Mouse (Mus musculus) limb, embryonic 14.5 days (tissue): ENCODE results near the gene Mcts1. TPM values are rescaled to one million over a fixed set of nuclear protein-coding genes. Genes with fewer than 3 reads are reported as not detected.

Experiments used
- ATAC-seq: fragments of 200-750 bp; cut with Nextera tagmentation; 2 replicates; pipeline ENCODE4 v1.8.0; 2017; ENCODE audit warnings: low read depth, moderate number of reproducible peaks, moderate TSS enrichment; ENCODE audit not compliant: low FRiP score
- DNase-seq: peaks from one replicate; pipeline ENCODE4 v3.0.0-alpha.2; 2015; ENCODE audit warnings: low spot score
- H3K27ac ChIP-seq: fragments of 300-500 bp; sonication (generic); replicated peaks from 2 replicates; pipeline ENCODE4 v1.5.1; 2014; ENCODE audit warnings: low read depth, mild to moderate bottlenecking, low read length, moderate library complexity, mixed read lengths
- H3K27me3 ChIP-seq: fragments of 300-500 bp; sonication (generic); 2 replicates; pipeline ENCODE4 v1.6.1; 2014; ENCODE audit warnings: low read length, mixed read lengths; ENCODE audit not compliant: control insufficient read depth, insufficient read depth
- H3K36me3 ChIP-seq: fragments of 300-500 bp; sonication (generic); 2 replicates; pipeline ENCODE4 v1.6.1; 2014; ENCODE audit warnings: mild to moderate bottlenecking, low read length, moderate library complexity, mixed read lengths; ENCODE audit not compliant: control insufficient read depth, insufficient read depth
- H3K4me1 ChIP-seq: fragments of 300-500 bp; sonication (generic); 2 replicates; pipeline ENCODE4 v1.6.1; 2014; ENCODE audit warnings: antibody characterized with exemption, low read length, mixed read lengths; ENCODE audit not compliant: control insufficient read depth, insufficient read depth
- H3K4me2 ChIP-seq: fragments of 300-500 bp; sonication (generic); replicated peaks from 2 replicates; pipeline ENCODE4 v1.6.1; 2014; ENCODE audit warnings: low read depth, mild to moderate bottlenecking, low read length, moderate library complexity; ENCODE audit not compliant: severe bottlenecking
- H3K4me3 ChIP-seq: fragments of 300-500 bp; sonication (generic); replicated peaks from 2 replicates; pipeline ENCODE4 v1.5.1; 2014; ENCODE audit warnings: low read length
- H3K9ac ChIP-seq: fragments of 300-500 bp; sonication (generic); 2 replicates; pipeline ENCODE4 v1.6.1; 2014; ENCODE audit warnings: mild to moderate bottlenecking, low read depth, low read length, moderate library complexity; ENCODE audit not compliant: severe bottlenecking
- H3K9me3 ChIP-seq: fragments of 300-500 bp; sonication (generic); 2 replicates; pipeline ENCODE4 v1.6.1; 2016; ENCODE audit warnings: low read length; ENCODE audit not compliant: control insufficient read depth
- POLR2A ChIP-seq: fragments of 200-500 bp; IDR thresholded peaks from 2 replicates; pipeline ENCODE4 v1.8.0; 2012; ENCODE audit warnings: inconsistent platforms, mild to moderate bottlenecking, moderate library complexity, borderline replicate concordance; ENCODE audit not compliant: insufficient read depth, insufficient read length; ENCODE audit errors: extremely low read depth
- WGBS: fragments of 180-500 bp; shearing (Covaris S2); extraction: QIAGEN DNeasy Blood & Tissue Kit; methylation state at CpG from one replicate; pipeline ENCODE4 v1.1.7; 2014; 5-methylcytosine and 5-hydroxymethylcytosine counted together
- polyA plus RNA-seq, 2 experiments: library from polyadenylated mRNA; depleted of rRNA in 1 of 2; stranded (reverse) in 1 of 2; unstranded in 1 of 2; fragments of >200 nt; fragmentation: Nextera tagmentation in 1 of 2; extraction: Ambion mirVana in 1 of 2; gene quantifications; 2 replicates each; pipeline versions ENCODE4 v1.2.1 to v1.2.3; 2012 to 2014

Gene Mcts1
- polyA plus RNA-seq, 2 experiments, result 79.3 to 96.4 TPM

GRCm38 (mm10) chrX:38641435-38641834, 41.1 kb downstream of the Mcts1 start:
- TF ChIP-seq POLR2A, result no peak
- Histone ChIP-seq H3K4me3 (no peak overlapping the region), H3K4me1 (peaks cover 4% of the 10 kb centered on the region; the same call in 1 of the 2 replicates), H3K36me3 (no peaks in the 10 kb centered on the region), H3K27ac (no peak overlapping the region; the same call in 1 of the 2 replicates), H3K9ac (no peak overlapping the region), H3K9me3 (no peaks in the 10 kb centered on the region), H3K27me3 (no peaks in the 10 kb centered on the region), H3K4me2 (no peak overlapping the region)
- 28% methylated on average over 4 of the region's 4 CpGs for WGBS
- ATAC-seq (no peak), DNase-seq (no peak)

- H3K36me3 ChIP-seq, result no peaks in the 10 kb centered on the region
- 44% methylated on average over 4 of the region's 4 CpGs for WGBS
- H3K27me3 ChIP-seq, result no peaks in the 10 kb centered on the region
- peaks cover 4% of the 10 kb centered on the region; the same call in 1 of the 2 replicates for H3K4me1 ChIP-seq
- TF ChIP-seq POLR2A, result no peak
- no peak overlapping the region for H3K4me3 ChIP-seq
- H3K9ac ChIP-seq, result no peak overlapping the region
- DNase-seq (peak; percentile 16), ATAC-seq (no peak)
- no peak overlapping the region for H3K27ac ChIP-seq
- H3K4me2 ChIP-seq, result no peak overlapping the region
- no peaks in the 10 kb centered on the region for H3K9me3 ChIP-seq
These were observed 41.8 kb downstream of the Mcts1 start for GRCm38 (mm10) chrX:38642183-38642582.

GRCm38 (mm10) chrX:38650404-38651039, 50.1 kb downstream of the Mcts1 start:
- Histone ChIP-seq H3K36me3 (no peaks in the 10 kb centered on the region), H3K27me3 (no peaks in the 10 kb centered on the region), H3K27ac (no peak overlapping the region), H3K4me3 (no peak overlapping the region), H3K4me2 (0 out of 2 replicates have a peak overlapping the region, but pooled peaks have one; percentile 1), H3K9ac (no peak overlapping the region), H3K9me3 (no peaks in the 10 kb centered on the region), H3K4me1 (no peaks in the 10 kb centered on the region)
- peak; percentile 43 for DNase-seq
- no peak for TF ChIP-seq POLR2A
- ATAC-seq, result no peak
- 41% methylated on average over 9 of the region's 9 CpGs for WGBS

- TF ChIP-seq POLR2A, result no peak
- Histone ChIP-seq H3K9ac (no peak overlapping the region), H3K4me1 (no peaks in the 10 kb centered on the region), H3K27ac (no peak overlapping the region), H3K9me3 (no peaks in the 10 kb centered on the region), H3K4me2 (no peak overlapping the region), H3K4me3 (no peak overlapping the region), H3K27me3 (no peaks in the 10 kb centered on the region), H3K36me3 (no peaks in the 10 kb centered on the region)
- 27% methylated on average over 5 of the region's 7 CpGs for WGBS
- DNase-seq (no peak), ATAC-seq (no peak)
These were observed 50.8 kb downstream of the Mcts1 start for GRCm38 (mm10) chrX:38651167-38651566.

GRCm38 (mm10) chrX:38653181-38653580, 52.8 kb downstream of the Mcts1 start:
- 73% methylated on average over 1 of the region's 1 CpGs for WGBS
- Histone ChIP-seq H3K27me3 (no peaks in the 10 kb centered on the region), H3K9ac (no peak overlapping the region), H3K4me2 (no peak overlapping the region), H3K27ac (no peak overlapping the region), H3K4me3 (no peak overlapping the region), H3K4me1 (no peaks in the 10 kb centered on the region), H3K36me3 (no peaks in the 10 kb centered on the region), H3K9me3 (no peaks in the 10 kb centered on the region)
- no peak for DNase-seq
- no peak for TF ChIP-seq POLR2A
- no peak for ATAC-seq
